Mouse (Mus musculus) cerebellum, adult 2 months (tissue): ENCODE data around the gene Nrp1. TPM values are rescaled to one million over a fixed set of nuclear protein-coding genes. Genes with fewer than 3 reads are reported as not detected.

ENCODE experiments used
- DNase-seq, 2 experiments: peaks; one replicate each; pipeline ENCODE4 v3.0.0; 2021
- H3K27ac ChIP-seq: fragments of 200-500 bp; 2 replicates; pipeline ENCODE4 v1.5.1; 2012; ENCODE audit warnings: low read length, control low read depth, inconsistent platforms; ENCODE audit not compliant: insufficient read depth
- H3K27me3 ChIP-seq: fragments of 200-500 bp; 2 replicates; pipeline ENCODE4 v1.6.1; 2012; ENCODE audit warnings: inconsistent platforms, mild to moderate bottlenecking, low read length, moderate library complexity; ENCODE audit not compliant: control insufficient read depth, insufficient read depth
- H3K4me1 ChIP-seq: fragments of 200-500 bp; 2 replicates; pipeline ENCODE4 v1.6.1; 2011; ENCODE audit warnings: low read length; ENCODE audit not compliant: control insufficient read depth, insufficient read depth
- H3K4me3 ChIP-seq: fragments of 200-500 bp; replicated peaks from 2 replicates; pipeline ENCODE3; 2011; ENCODE audit warnings: mild to moderate bottlenecking, low read depth, low read length, control low read depth; ENCODE audit not compliant: insufficient read depth
- CTCF ChIP-seq: fragments of 200-500 bp; IDR thresholded peaks from 2 replicates; pipeline ENCODE4 v1.5.1; 2011; ENCODE audit warnings: low read depth, mild to moderate bottlenecking, control low read depth, low read length, moderate library complexity, borderline replicate concordance; ENCODE audit not compliant: insufficient read depth
- POLR2A ChIP-seq: fragments of 200-500 bp; IDR thresholded peaks from 2 replicates; pipeline ENCODE4 v1.6.1; 2011; ENCODE audit warnings: low read length, control low read depth, borderline replicate concordance; ENCODE audit not compliant: insufficient read depth
- WGBS: fragments of 180-500 bp; shearing (Covaris S2); methylation state at CpG from one replicate; pipeline ENCODE4 v1.1.7; 2018; 5-methylcytosine and 5-hydroxymethylcytosine counted together
- polyA plus RNA-seq: library from polyadenylated mRNA; depleted of rRNA; stranded (reverse); fragments of >200 nt; gene quantifications from 2 replicates; pipeline ENCODE4 v1.2.3, GENCODE M21; 2012

Gene Nrp1
- polyA plus RNA-seq, 1 experiment = 7.8 TPM

- Histone ChIP-seq H3K4me3 (no peak overlapping the region), H3K4me1 (no peaks in the 10 kb centered on the region), H3K27me3 (no peaks in the 10 kb centered on the region), H3K27ac (no peak overlapping the region)
- WGBS = 26% methylated on average over 1 of the region's 1 CpGs
- TF ChIP-seq CTCF (no peak), POLR2A (no peak)
- no peak for DNase-seq
Observed at GRCm38 (mm10) chr8:128476206-128476605, 117.8 kb downstream of the Nrp1 start.

- TF ChIP-seq CTCF (no peak), POLR2A (no peak)
- Histone ChIP-seq H3K27ac (no peak overlapping the region), H3K4me1 (no peaks in the 10 kb centered on the region), H3K27me3 (no peaks in the 10 kb centered on the region), H3K4me3 (no peak overlapping the region)
- WGBS = 85% methylated on average over 4 of the region's 4 CpGs
- DNase-seq = no peak
Observed at GRCm38 (mm10) chr8:128478017-128478416, 119.6 kb downstream of the Nrp1 start.

GRCm38 (mm10) chr8:128479309-128480013 is 121.1 kb downstream of the Nrp1 start:
- TF ChIP-seq POLR2A (no peak), CTCF (no peak)
- Histone ChIP-seq H3K27me3 (no peaks in the 10 kb centered on the region), H3K4me1 (no peaks in the 10 kb centered on the region), H3K27ac (no peak overlapping the region), H3K4me3 (no peak overlapping the region)
- WGBS = 78% methylated on average over 5 of the region's 5 CpGs
- DNase-seq = no peak

GRCm38 (mm10) chr8:128480896-128481665 is 122.7 kb downstream of the Nrp1 start:
- 68% methylated on average over 8 of the region's 8 CpGs for whole genome bisulfite sequencing
- TF ChIP-seq POLR2A (no peak), CTCF (no peak)
- H3K27ac ChIP-seq = no peak overlapping the region
- H3K4me3 ChIP-seq = no peak overlapping the region
- H3K4me1 ChIP-seq = no peaks in the 10 kb centered on the region
- DNase-seq = no peak
- no peaks in the 10 kb centered on the region for H3K27me3 ChIP-seq

GRCm38 (mm10) chr8:128483344-128483743 is 124.9 kb downstream of the Nrp1 start:
- Histone ChIP-seq H3K4me3 (no peak overlapping the region), H3K4me1 (no peaks in the 10 kb centered on the region), H3K27ac (no peak overlapping the region), H3K27me3 (no peaks in the 10 kb centered on the region)
- 90% methylated on average over 3 of the region's 3 CpGs for WGBS
- TF ChIP-seq POLR2A = no peak
- no peak for DNase-seq

GRCm38 (mm10) chr8:128484720-128485124 is 126.3 kb downstream of the Nrp1 start:
- no peak for TF ChIP-seq CTCF
- no peak for TF ChIP-seq POLR2A
- WGBS = 89% methylated on average over 1 of the region's 1 CpGs

GRCm38 (mm10) chr8:128486043-128486442 is 127.6 kb downstream of the Nrp1 start:
- no peak for DNase-seq
- H3K4me3 ChIP-seq = no peak overlapping the region
- H3K27ac ChIP-seq = no peak overlapping the region
- H3K4me1 ChIP-seq = no peaks in the 10 kb centered on the region
- WGBS = 74% methylated on average over 2 of the region's 2 CpGs
- H3K27me3 ChIP-seq = no peaks in the 10 kb centered on the region
- TF ChIP-seq CTCF (no peak), POLR2A (no peak)

More at GRCm38 (mm10) chr8:128484720-128485124, 126.3 kb downstream of the Nrp1 start:
- Histone ChIP-seq H3K4me1 (no peaks in the 10 kb centered on the region), H3K27ac (no peak overlapping the region), H3K27me3 (no peaks in the 10 kb centered on the region), H3K4me3 (no peak overlapping the region)
- DNase-seq = no peak
